In the genomic region with DNA sequence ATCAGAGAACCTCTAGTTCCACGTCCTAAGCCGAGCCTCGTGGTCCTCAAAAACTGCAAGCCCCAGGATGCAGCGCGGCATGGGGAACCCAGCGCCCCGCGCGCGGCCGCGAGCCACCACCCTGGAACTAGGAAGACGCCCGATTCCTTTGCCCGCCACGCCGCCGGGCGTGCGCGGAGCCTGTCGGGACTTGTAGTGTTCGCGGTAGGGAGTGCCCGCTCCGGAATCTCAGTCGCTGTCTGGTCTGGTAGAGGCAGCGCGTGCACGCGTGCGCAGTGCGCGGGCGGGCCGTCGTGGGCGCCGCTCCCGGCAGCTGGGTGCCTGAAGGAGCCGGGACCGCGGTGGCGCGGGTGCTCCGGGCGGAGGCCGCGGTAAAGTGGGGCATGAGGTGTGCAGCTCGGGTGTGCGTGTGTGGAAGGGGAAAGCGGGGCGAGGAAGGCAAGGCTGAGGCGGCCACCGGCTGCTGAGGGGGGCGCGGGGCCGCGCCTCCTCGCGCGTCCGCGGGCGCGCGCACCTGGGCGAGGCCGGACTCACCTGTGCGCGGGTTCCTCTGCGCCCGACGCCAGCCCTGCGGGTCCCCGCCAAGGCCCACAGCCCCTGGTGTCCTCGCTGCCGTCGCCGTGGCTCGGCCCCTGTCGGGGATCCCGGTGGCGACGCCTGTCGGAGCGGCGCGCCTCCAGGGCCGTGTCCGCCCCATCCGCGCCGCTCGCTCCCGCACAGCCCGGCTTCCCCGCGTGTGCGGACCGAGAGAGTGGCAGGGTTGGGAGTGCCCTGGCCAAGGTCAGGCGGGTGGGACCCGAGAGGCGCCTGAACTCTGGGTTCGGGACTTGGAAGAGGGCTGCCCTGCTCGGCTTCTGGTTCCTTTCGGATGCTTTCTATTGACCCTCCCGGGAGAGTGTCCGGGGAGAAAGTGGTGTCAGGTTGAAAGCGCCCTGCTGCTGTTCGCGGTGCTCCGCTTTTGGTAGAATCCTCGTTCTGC, we compare ENCODE assay signal across 8 mouse cellular contexts. TPM values are rescaled to one million over a fixed set of nuclear protein-coding genes. Genes with fewer than 3 reads are reported as not detected.
DNase-seq lines count a peak whose midpoint lies in the region; ATAC-seq and TF ChIP-seq lines count a peak whose summit lies in the region.

A gene (plus strand): TSS at position 144 of the 979 bp plus-strand sequence.

- under 1% methylated on average over 84 of the region's 114 CpGs for WGBS in forebrain, embryonic 13.5 days
- under 1% methylated on average over 89 of the region's 114 CpGs for whole genome bisulfite sequencing in heart, postnatal 0 days
- WGBS in liver, embryonic 14.5 days (ENCODE audit: insufficient replicate concordance): under 1% methylated on average over 99 of the region's 114 CpGs
- WGBS in stomach, embryonic 15.5 days: under 1% methylated on average over 101 of the region's 114 CpGs

- H3K9me3 ChIP-seq in forebrain, embryonic 13.5 days (replicated peaks): no peaks in the 10 kb centered on the region
- no peaks in the 10 kb centered on the region for H3K9me3 ChIP-seq in heart, postnatal 0 days (replicated peaks; ENCODE audit: control insufficient read depth, low read length)
- H3K9me3 ChIP-seq in liver, embryonic 14.5 days (ENCODE audit: control insufficient read depth, low read length): no peaks in the 10 kb centered on the region
- H3K9me3 ChIP-seq in stomach, embryonic 15.5 days: no peaks in the 10 kb centered on the region

- H3K4me3 ChIP-seq in forebrain, embryonic 13.5 days: peak within 1 kb of the TSS; percentile 80
- peak within 1 kb of the TSS; percentile 96 for H3K4me3 ChIP-seq in heart, postnatal 0 days (ENCODE audit: low read depth, low read length)
- H3K4me3 ChIP-seq in liver, embryonic 14.5 days (ENCODE audit: insufficient read depth in 1 of 2, low read depth in 2 of 2, low read length in 2 of 2): peak within 1 kb of the TSS; percentile 53 to 60
- H3K4me3 ChIP-seq in stomach, embryonic 15.5 days (replicated peaks): peak within 1 kb of the TSS; percentile 85

- H3K4me2 ChIP-seq in forebrain, embryonic 13.5 days: peak within 1 kb of the TSS; percentile 78
- peak within 1 kb of the TSS; percentile 77 for H3K4me2 ChIP-seq in heart, postnatal 0 days (ENCODE audit: low read depth, low read length)
- peak within 1 kb of the TSS; percentile 51 for H3K4me2 ChIP-seq in liver, embryonic 14.5 days (ENCODE audit: low read depth)
- H3K4me2 ChIP-seq in stomach, embryonic 15.5 days: peak within 1 kb of the TSS; percentile 64

- peak within 1 kb of the TSS; percentile 81 for H3K9ac ChIP-seq in forebrain, embryonic 13.5 days
- H3K9ac ChIP-seq in heart, postnatal 0 days (replicated peaks; ENCODE audit: low read depth, low read length): peak within 1 kb of the TSS; percentile 95
- H3K9ac ChIP-seq in liver, embryonic 14.5 days (replicated peaks): peak within 1 kb of the TSS; percentile 34
- H3K9ac ChIP-seq in stomach, embryonic 15.5 days: peak within 1 kb of the TSS; percentile 87

- no peaks in the 10 kb centered on the region for H3K36me3 ChIP-seq in forebrain, embryonic 13.5 days (ENCODE audit: poor library complexity, severe bottlenecking)
- H3K36me3 ChIP-seq in heart, postnatal 0 days (replicated peaks; ENCODE audit: control insufficient read depth, insufficient read depth, low read length): no peaks in the 10 kb centered on the region
- H3K36me3 ChIP-seq in liver, embryonic 14.5 days (replicated peaks; ENCODE audit: control insufficient read depth, insufficient read depth, low read depth): no peaks in the 10 kb centered on the region
- H3K36me3 ChIP-seq in stomach, embryonic 15.5 days: no peaks in the 10 kb centered on the region

- ATAC-seq in CD4-positive, CD25-positive, alpha-beta regulatory T cell, adult 4 months: peak; percentile 96
- peak; percentile 99 for ATAC-seq in forebrain, embryonic 13.5 days
- ATAC-seq in heart, postnatal 0 days (ENCODE audit: insufficient read depth, low read depth): peak; percentile 99
- ATAC-seq in liver, embryonic 14.5 days (ENCODE audit: insufficient read depth): peak; percentile 93
- peak; percentile 98 for ATAC-seq in stomach, embryonic 15.5 days (ENCODE audit: insufficient read depth, low FRiP score, low read depth)

- peak; percentile 47 for DNase-seq in c-Kit-positive CD71-positive TER-119-negative erythroid progenitor cells, embryonic 14.5 days (ENCODE audit: low read depth)
- DNase-seq in heart, postnatal 0 days (ENCODE audit: low spot score): peak; percentile 97
- DNase-seq in kidney, postnatal 36 days: peak; percentile 97 to 98
- DNase-seq in liver, embryonic 14.5 days (ENCODE audit: low read depth in 3 of 3, low spot score in 3 of 3): peak; percentile 63 to 67 (median 66)
- peak; percentile 96 for DNase-seq in neural tube, embryonic 10.5 days (ENCODE audit: extremely low spot score, low spot score)

- H3K4me1 ChIP-seq in forebrain, embryonic 13.5 days: peaks cover 22% of the 10 kb centered on the region
- H3K4me1 ChIP-seq in heart, postnatal 0 days (ENCODE audit: control insufficient read depth, insufficient read depth): peaks cover 12% of the 10 kb centered on the region; the same call in 1 of the 2 replicates
- H3K4me1 ChIP-seq in liver, embryonic 14.5 days (replicated peaks; ENCODE audit: control insufficient read depth in 2 of 2, insufficient read depth in 2 of 2, low read length in 1 of 2): no peaks in the 10 kb centered on the region
- H3K4me1 ChIP-seq in stomach, embryonic 15.5 days: peaks cover 3% of the 10 kb centered on the region; the same call in 1 of the 2 replicates

- peak; percentile 57; the same call in 1 of the 2 replicates for TF ChIP-seq EP300 in heart, postnatal 0 days (IDR thresholded peaks at IDR 0.05; ENCODE audit: low read depth)
- TF ChIP-seq EP300 in liver, embryonic 14.5 days (IDR thresholded peaks at IDR 0.05; ENCODE audit: low read depth): no peak

- H3K27me3 ChIP-seq in forebrain, embryonic 13.5 days: peaks cover 7% of the 10 kb centered on the region
- H3K27me3 ChIP-seq in heart, postnatal 0 days (ENCODE audit: control insufficient read depth, insufficient read depth, low read length): no peaks in the 10 kb centered on the region
- peaks cover 24% of the 10 kb centered on the region for H3K27me3 ChIP-seq in liver, embryonic 14.5 days (ENCODE audit: control insufficient read depth, insufficient read depth, low read length)
- H3K27me3 ChIP-seq in stomach, embryonic 15.5 days (replicated peaks): no peaks in the 10 kb centered on the region

- H3K27ac ChIP-seq in forebrain, embryonic 13.5 days: peak within 1 kb of the TSS; percentile 63
- peak within 1 kb of the TSS; percentile 91 for H3K27ac ChIP-seq in heart, postnatal 0 days (ENCODE audit: low read depth)
- no peak within 1 kb of the TSS for H3K27ac ChIP-seq in liver, embryonic 14.5 days
- peak within 1 kb of the TSS; percentile 85 for H3K27ac ChIP-seq in stomach, embryonic 15.5 days

- no peak for TF ChIP-seq CTCF in heart, postnatal 0 days (IDR thresholded peaks at IDR 0.05; ENCODE audit: low read depth)
- TF ChIP-seq CTCF in liver, embryonic 14.5 days (IDR thresholded peaks at IDR 0.05; ENCODE audit: low read depth): no peak

RNA-seq across cellular contexts. Expression of the gene that starts here (rescaled TPM):
- 10 to 100 TPM; 30.9 to 41.6 TPM for polyA plus RNA-seq in CD4-positive, CD25-positive, alpha-beta regulatory T cell, adult 4 months (2017; shearing (Covaris generic))
- 36.6 and 37.8 TPM in 2 replicates for polyA plus RNA-seq in forebrain, embryonic 13.5 days (2015; fragmentation: Nextera tagmentation; extraction: Ambion mirVana)
- 60.5 and 67.5 TPM in 2 replicates for total RNA-seq in heart, postnatal 0 days (2014; rRNA removed; ENCODE audit: low replicate concordance)
- 38.0 and 43.6 TPM in 2 replicates for polyA plus RNA-seq in heart, postnatal 0 days (2015; fragmentation: Nextera tagmentation; extraction: Ambion mirVana)
- 6.4 and 7.1 TPM in 2 replicates for polyA plus RNA-seq in liver, embryonic 14.5 days (2012; rRNA removed)
- polyA plus RNA-seq in liver, embryonic 14.5 days (2014; fragmentation: Nextera tagmentation; extraction: Ambion mirVana): 5.0 and 5.1 TPM in 2 replicates
- polyA plus RNA-seq in stomach, embryonic 15.5 days (2015; fragmentation: Nextera tagmentation; extraction: Ambion mirVana): 51.1 and 52.6 TPM in 2 replicates

Comparison
In these comparisons a context has a peak if more than half of its experiments do, and no peak if none do; other contexts are left out.
1. DNase-seq: peak in every context shown above with its lines; median percentile 98 in kidney, postnatal 36 days; 97 in heart, postnatal 0 days; 96 in neural tube, embryonic 10.5 days; 66 in liver, embryonic 14.5 days; 47 in c-Kit-positive CD71-positive TER-119-negative erythroid progenitor cells, embryonic 14.5 days.
2. H3K9ac ChIP-seq: peak in every context shown above with its lines; median percentile 95 in heart, postnatal 0 days; 87 in stomach, embryonic 15.5 days; 81 in forebrain, embryonic 13.5 days; 34 in liver, embryonic 14.5 days.